Mouse (Mus musculus): ENCODE measurements around the gene Eme2.
"Not testable (repeated sequence)": the region's sequence is repeated elsewhere in the genome, so short reads cannot be mapped to it uniquely, and the experiment has no call there.

Eme2 gene

DNA sequence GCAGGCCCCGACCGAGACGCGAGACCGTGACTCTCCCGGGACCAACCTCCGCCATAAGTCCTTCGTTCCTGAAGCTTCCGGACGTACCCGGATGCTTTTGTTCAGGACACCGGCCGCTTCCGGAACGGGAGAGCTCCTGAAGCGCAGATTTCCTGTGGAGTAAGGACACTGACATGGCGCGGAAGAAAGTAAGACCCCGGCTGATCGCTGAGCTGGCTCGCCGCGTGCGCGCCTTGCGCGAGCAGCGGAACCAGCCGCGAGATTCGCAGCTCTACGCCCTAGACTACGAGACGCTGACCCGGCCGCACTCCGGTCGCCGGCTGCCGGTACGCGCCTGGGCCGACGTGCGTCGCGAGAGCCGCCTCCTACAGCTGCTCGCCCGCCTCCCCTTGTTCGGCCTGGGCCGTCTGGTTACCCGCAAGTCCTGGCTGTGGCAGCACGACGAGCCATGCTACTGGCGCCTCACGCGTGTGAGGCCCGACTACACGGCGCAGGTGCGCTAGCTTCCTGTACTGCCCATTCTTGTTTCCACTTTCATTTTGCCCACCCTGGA lies at the start of gene Eme2, which contains the start of gene Mrps34:
TSS of gene Eme2 (minus strand) at position 93 of the 553 bp plus-strand sequence.
TSS of gene Mrps34 (plus strand) at position 122 of the 553 bp plus-strand sequence.
- peak; percentile 78 for DNase-seq (ENCODE audit: low spot score)

DNA sequence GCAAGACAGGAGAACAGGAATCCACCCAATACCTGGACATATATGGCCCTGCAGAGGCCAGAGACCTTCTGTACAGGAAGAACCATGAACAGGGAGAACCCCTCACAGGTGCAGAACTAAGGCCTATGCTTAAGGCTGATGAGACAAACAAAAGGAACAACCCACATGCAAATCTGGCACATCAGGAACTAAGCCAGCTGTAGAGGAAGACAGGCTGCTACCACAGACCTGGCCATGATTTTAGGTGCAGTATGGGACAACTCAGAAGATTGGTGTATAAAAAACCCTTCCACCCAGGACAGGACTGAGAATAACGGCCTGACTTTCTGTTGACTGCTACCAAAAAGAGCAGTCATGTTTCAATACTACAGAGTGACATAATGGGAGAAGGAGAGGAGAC lies 48.7 kb upstream of the Eme2 start:
- not testable (repeated sequence) for DNase-seq (ENCODE audit: low spot score)

DNA sequence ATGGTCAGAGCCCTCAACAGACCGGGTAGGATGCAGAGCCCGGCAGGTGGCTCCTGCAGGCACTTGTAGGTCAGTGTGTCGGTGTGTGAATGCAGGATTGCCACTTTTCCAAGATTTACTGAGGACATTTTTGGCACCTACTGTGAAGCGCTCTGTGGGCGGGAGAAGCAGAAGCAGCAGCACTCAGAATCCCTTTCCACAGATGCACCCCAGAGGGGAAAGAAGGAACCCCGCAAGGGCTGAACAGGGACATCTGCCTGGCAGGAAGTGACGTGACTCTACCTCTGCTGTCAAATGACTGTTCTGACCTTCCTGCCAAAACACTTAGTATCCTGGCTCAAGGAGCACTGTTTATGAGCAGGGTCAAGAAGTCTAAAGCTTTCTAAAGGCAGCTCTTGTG lies 48.1 kb upstream of the Eme2 start:
- no peak for DNase-seq (ENCODE audit: low spot score)

DNA sequence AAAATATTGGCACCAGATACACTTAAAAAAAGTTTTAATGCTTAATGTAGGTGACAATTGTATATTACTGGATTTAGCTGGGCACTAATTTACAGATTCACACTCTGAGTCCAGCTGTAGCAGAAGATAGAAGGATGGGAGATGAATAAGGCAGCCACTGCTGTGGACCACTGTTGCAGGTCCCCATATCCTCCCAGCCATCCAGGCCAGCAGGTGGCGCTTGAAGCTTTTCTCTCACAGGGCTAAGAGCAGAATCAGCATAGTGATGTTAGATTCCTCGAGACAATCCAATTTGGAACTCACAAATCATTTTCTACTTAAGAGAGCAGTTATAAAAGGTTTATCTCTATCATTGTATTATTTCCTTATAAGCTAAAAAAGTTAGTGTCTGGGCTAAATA lies 47.6 kb upstream of the Eme2 start:
- DNase-seq (ENCODE audit: low spot score): not testable (repeated sequence)

DNA sequence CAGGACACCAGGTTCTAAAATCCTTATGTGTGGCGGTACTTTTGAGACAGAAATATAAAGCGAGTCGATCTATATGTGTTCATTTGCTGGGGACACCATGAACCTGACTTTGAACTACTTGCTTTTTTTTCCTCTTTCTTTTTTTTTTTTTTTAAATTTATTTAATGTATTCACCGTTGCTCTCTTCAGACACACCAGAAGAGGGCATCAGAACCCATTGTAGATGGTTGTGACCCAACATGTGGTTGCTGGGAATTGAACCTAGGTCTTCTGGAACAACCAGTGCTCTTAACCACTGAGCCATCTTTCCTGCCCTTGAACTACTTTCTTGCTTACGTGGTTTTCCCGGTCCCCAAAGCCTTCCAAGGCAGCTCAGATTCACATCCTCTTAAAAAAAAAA lies 42.4 kb upstream of the Eme2 start:
- no peak for DNase-seq (ENCODE audit: low spot score)

DNA sequence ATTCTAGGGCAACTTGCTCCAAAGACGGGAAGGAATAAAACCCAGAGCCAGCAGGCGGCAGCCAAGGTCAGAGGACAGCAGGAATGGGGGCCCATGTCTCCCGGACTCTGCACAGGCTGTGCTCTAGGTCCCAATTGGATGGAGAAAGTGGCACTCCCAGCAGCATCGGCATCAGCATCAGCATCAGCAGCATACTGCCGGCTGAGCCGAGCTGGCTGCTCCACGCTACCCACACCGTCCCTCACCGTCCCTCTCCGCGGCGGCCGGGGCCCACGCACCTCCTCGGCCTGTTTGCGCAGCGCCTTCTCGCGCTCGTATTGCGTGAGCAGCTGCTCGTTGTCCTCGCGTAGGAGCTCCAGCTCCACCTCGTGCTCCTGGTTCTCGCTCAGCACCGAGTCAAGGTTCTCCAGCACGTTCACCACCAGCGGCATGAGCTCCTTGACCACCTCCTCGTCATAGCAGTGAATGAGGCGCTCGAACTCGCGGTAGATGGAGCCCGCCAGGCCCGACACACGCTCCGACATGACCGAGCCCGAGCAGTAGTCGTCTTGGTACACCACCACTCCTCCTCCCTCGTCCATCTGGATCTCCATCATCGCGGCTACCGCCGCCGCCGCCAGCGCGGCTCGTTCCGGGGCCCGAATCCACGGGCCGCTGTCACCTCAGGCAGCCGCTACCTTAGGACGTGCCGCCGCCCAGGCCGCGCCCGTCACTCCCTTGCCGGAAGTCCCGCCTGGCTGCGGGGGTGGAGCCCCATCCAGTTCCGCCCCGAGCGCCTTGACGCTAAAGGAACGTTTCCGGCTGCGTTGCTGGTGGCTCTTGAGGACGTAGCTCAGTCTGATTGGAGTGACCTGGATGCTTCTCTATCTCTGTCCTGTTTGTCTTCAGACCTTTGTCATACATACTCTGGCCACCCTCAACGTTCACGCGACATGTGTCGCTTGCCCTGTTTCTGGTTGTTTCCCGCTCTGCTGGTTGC lies 41.7 kb upstream of the Eme2 start, which contains the start of gene Mapk8ip3:
TSS of gene Mapk8ip3 (minus strand) at position 719 of the 979 bp plus-strand sequence.
- peak; percentile 93 for DNase-seq (ENCODE audit: low spot score)

DNA sequence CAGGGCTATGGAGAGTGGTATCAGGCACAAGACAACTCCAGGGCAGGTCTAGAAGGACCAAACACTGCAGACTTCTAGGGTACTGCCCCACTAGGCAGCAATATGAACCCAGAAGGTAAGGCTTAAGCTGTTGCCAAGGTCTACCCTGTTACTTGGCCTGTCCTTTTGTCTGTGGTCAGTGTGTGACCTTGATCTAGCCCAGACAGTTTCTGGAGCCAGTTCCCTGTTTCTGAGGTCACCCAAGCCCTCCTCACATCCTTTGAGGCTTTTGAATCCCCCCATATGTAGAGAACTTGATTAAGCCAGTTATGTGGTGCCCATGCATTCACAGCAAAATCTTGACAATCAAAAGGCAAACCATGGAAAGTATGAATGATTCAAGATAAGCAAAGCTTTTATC lies 40.8 kb upstream of the Eme2 start:
- DNase-seq (ENCODE audit: low spot score): no peak

DNA sequence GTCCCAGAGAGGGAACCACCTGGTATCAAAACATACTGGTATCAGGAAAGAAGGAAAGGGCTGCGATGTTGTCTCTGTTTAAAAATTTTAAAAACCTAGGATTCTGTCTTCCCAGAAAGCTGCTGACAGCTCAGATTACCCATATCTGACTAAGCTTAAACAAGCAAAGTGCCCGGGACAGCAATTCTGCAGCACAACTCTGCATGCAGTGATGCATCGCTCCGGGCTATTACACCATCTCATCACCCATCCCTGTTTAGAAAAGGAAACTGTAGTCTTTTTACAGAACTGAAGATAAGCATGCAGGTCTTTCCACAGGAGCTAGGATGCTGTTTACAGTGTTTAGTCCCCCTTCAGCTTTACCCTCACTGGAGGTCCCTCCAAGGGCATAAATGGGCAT lies 40.0 kb upstream of the Eme2 start:
- no peak for DNase-seq (ENCODE audit: low spot score)

DNA sequence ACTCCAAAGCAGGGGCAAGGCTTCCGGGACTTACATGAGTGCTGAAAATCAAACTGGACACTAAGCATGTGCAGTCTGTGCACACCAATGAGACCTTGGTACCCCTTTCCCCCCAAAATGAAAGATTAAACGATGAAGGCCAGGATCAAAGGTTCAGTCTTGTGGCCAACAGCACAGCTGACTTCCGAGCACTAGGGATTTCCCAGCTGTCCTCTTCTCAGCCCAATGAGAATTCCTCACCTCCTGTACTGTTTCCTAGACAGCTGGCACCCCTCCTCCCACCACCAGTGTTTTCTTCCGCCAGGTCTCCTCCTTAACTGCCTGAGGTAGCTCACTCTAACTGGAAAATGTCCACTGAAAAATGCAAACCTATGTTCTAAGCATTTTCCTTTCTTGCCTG lies 38.3 kb upstream of the Eme2 start:
- DNase-seq (ENCODE audit: low spot score): no peak

DNA sequence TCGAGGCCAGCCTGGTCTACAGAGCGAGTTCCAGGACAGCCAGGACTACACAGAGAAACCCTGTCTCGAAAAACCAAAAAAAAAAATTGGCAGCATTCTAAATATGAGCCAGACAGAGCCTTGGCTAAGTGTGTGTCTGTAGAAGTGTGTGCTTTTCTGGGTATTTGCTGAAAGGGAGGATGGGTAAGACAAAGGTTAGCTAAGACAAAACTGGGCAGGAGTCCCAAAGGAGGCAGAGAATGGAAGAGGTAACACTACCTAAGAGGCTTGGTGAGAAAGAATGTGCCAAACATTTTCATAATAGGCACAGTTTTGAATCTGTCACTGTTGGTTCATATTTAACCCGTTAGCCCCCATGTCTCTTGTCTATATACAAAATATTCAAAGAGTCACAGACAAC lies 37.5 kb upstream of the Eme2 start:
- DNase-seq (ENCODE audit: low spot score): no peak

DNA sequence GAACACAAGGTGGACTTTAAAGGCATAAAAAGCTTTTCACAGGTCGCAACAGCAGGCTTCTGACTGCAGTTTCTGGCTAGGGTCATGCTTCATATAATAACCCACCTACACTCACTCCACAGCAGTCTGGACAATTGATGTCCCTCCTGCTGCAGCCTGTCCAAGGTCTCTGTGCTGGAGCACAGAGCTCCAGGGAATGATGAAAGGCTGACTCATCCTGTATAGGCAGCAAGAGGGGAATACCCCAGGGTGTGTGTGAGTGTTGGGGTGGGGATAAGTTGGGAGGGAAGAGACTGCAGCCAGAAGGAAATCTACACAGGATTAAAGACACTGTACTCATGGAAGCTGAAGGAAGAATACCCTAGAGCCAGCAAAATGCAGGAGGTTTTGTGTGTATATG lies 34.6 kb upstream of the Eme2 start:
- no peak for DNase-seq (ENCODE audit: low spot score)

DNA sequence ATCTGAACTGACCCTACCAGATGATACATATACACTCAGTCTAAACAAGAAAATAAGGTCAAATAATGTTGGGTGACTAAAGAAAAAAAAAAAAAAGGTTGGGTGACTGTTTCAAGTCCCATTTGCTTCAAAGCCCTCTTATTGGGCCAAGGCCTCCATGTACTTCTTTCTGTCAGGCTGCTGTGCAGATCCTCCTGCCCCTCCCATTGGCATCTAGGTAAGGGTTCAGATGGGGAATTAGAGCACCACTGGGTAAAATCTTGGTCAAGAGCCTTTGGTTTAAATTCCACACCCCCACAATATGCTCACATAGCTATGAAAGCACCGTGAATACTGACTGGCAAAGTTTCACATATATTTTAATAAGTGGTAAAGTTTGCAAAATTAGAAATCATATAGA lies 28.4 kb upstream of the Eme2 start:
- no peak for DNase-seq (ENCODE audit: low spot score)

DNA sequence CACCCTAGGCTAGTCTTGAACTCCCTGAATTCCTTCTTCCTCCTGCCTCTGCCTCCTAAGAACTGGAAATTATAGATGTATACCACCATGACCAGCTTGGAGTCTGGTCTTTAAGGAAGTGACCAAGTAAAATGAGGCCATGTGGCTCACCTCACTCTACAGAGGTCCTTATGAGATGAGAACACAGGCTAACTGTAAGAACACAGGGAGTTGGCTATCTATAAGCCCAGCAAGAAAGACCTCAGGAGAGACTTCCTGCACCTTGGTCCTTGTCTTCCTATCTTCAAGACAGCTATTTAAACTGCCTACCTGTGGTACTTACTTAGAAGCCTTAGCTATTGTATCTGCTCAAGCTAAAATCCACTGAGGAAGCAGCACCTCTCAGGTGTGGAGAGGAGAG lies 19.1 kb upstream of the Eme2 start:
- no peak for DNase-seq (ENCODE audit: low spot score)

DNA sequence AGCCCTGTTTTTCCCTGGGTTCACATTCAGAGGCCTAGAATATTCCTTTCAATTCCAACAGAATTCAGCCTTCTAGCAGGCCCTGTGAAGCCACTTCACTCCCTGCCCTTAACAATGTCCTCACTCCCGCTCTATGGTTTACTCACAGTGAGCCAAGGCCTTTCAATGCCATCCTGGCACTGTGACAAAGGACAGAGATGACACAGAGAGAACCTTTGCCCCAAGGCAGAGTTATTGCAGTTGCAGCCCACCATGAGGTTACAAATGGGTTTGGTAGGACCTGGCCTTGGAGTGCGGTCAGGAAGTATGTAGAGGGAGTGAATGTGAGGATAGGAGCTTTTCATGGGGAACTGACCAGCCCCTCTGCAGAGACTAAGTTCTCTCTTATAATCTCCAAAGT lies 12.7 kb upstream of the Eme2 start:
- DNase-seq (ENCODE audit: low spot score): no peak

DNA sequence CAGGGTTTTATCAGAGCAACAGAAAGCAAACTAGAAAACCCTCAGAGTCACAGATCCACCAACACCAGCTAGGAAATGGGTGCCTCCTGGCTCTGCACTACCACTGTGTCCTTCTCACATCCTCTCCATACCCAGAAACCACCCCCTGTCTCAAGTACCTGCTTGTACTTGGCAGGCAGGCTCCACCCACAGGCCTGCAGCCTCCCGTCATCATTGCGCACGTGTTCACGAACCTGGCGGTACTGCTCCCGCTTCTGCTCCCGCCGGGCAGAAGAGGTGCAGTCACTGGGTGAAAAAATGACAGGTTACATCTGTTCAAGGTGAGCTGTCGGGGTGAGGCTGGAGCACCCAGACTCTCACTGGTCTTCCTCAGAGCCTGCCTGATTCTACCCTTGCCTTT lies 8.9 kb upstream of the Eme2 start:
- DNase-seq (ENCODE audit: low spot score): no peak

DNA sequence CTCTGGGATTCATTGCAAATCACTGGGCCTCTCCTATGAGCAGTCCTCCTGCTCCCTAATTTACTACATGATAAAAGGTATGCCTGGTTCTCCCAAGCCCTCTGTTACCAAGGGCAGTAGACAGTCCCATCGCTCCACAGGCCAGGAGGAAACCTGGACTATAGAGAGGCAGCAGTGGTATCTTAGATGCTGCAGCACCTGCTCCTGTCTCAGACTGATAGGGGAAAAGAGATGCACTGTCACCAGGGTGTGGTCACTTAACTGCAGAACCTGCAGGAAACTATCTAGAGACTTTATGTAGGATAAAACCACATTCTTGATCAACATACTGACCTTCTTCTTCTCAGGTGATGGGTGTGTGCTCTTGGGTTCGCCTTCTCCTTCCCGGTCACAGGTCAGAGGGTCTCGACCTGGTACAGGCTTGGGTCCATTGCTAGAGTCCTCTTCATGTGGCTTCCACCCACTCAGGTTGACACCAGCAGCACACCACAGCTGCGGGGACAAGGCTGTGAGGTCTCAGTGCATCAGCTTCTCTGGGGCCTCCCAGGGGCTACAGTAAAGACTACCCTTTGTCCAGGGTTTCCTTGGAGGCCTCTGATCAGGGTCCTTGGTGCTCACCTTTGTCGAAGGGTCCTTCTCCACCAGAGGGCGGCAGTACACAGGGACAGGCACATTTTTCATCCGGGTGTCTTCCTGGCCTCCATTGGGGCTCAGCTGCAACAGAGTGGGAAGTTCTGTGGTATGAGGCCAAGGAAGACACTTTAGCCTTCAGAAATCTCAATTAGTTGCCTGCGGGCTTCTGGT lies 8.0 kb upstream of the Eme2 start:
- peak; percentile 90 for DNase-seq (ENCODE audit: low spot score)

DNA sequence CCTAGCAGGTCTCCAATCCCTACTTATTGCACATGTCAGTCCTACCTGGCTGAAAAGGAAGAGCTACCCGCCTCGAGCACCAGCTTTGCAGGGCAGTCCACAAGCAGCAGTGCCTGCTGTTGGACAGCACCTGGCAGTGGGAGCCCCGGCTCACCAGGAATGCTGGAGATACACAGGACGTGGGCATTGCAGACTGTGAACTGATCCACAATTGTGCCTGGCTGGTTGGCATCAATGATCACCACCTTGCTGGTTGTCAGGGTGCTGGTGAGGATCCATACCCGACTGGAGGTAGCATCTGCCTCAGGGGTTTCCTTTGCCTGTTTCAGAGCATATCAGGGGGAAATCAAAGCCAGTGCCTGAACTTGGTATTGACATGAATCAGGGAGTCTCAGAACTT lies 7.2 kb upstream of the Eme2 start:
- no peak for DNase-seq (ENCODE audit: low spot score)

DNA sequence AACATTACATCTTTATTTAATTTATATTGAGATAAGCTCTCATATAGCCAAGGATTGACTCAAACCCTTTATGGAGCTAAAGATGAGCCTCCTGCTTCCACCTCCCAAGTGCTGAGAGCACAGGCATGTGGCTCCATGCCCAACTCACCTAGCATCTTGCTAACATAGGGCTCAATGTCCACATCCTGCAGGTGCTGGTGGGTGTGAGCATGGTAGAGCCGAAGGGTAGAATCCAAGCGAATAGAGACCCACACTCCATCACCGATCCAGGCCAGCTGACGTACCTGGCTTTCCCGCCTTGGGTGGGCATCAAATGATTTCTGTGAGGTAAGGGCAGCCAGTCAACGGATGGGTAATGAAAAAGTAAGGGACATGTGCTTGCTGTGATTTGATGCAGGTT lies 5.1 kb upstream of the Eme2 start:
- no peak for DNase-seq (ENCODE audit: low spot score)

DNA sequence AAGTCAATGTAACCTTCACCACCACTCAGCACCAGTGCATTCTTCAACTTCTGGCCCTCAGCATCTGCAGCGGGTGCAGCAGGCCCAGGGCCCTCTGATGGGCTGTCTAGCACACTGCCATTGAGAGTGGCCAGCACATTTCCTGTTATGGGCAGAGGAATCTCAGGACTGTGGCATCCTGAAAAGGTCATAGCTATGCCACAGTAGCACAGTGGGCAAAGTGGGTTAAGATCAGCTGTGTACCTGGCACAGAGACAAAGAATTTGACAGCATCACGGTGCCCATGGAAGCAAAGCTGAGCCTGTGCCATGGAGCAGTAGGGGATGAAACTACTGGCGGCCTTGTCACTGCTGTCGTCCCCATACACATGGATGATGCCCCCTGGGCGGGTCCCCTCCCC lies 4.3 kb upstream of the Eme2 start:
- DNase-seq (ENCODE audit: low spot score): no peak

DNA sequence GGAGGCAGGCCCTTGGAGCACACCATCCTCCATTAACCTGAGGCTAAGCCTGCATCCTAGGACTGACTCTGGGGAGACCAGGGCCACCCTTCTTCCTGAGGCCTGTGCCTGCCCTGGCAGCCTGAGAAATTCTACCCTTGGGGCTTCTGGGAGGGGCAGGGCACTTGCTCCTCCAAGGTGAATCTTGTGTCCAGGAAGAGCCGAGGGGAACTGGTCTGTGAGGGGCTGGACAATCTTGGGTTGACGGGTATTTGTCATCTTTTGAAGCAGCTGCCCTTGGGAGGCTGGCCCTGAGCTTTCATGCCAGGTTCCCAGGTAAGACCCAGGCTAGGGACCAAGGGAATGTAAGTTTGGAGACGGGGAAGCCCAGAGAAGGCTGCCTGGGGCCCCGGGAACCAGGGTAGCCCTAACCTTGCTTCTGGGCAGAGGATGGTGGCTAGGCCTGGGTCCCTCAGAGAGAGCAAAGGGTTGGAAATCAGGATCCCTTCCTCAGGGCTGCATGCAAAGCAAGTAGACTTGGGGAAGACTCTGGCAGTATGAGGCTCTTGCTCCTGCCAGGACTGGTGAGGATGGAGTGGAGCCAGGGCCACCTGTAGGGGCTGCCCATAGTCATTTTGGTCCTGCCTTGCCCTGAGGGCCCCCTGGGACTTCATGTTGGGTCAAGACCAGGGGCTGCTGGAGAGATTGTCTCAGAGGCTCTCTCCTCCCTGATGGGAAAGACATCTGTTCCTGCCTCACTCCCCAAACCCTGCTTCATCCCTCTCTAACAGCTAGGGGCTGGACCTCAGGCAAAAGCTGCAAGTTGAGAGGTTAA lies 3.4 kb upstream of the Eme2 start:
- no peak for DNase-seq (ENCODE audit: low spot score)

DNA sequence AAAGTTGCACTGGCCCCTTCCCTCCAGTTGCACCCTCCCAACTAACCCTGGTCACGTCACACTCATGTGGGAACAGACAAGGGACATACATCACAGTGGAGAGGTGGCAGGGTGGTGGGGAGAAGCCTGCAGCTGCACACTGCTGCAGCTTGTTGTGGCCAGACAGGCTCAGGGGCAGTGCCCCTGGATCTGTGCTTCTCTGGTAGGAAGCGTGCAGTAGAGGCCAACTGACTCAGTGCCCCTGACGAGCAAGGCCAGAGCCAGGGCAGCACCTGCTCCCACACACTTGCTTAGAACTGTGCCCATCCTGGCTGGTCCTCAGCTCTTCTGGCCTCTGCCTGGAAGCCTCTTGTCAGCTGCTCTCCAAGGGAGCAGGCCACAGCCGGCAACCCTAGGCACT lies 2.7 kb upstream of the Eme2 start:
- no peak for DNase-seq (ENCODE audit: low spot score)

DNA sequence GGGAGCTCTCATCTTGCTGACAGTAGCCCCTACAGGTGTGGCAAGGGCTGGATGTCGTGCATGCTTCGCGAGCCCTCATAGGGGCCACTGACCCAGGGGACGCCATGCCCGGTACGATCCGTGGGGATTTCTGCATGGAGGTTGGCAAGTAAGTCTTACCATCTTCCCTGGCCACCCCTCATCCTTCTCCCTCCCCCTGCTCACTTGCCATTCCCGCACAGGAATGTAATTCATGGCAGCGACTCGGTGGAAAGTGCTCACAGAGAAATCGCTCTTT lies 2.0 kb upstream of the Eme2 start:
- no peak for DNase-seq (ENCODE audit: low spot score)
